Mouse (Mus musculus) intestine, embryonic 14.5 days (tissue): ENCODE measurements around the gene Rhoa. TPM values are rescaled to one million over a fixed set of nuclear protein-coding genes. Genes with fewer than 3 reads are reported as not detected.

Experiments
- ATAC-seq: fragments of 200-750 bp; cut with Nextera tagmentation; replicated peaks from 2 replicates; pipeline ENCODE4 v1.8.0; 2017; ENCODE audit warnings: low read depth, moderate number of reproducible peaks, moderate TSS enrichment, moderate library complexity; ENCODE audit not compliant: low FRiP score, low TSS enrichment
- DNase-seq: peaks from one replicate; pipeline ENCODE4 v3.0.0-alpha.2; 2018; ENCODE audit warnings: low spot score
- H3K27ac ChIP-seq: fragments of 300-500 bp; sonication (generic); 2 replicates; pipeline ENCODE4 v1.5.1; 2014; ENCODE audit warnings: low read depth, mild to moderate bottlenecking, control low read depth
- H3K27me3 ChIP-seq: fragments of 300-500 bp; sonication (generic); replicated peaks from 2 replicates; pipeline ENCODE4 v1.6.1; 2014; ENCODE audit warnings: low read length, control low read depth; ENCODE audit not compliant: control insufficient read depth, insufficient read depth
- H3K36me3 ChIP-seq: fragments of 300-500 bp; sonication (generic); 2 replicates; pipeline ENCODE4 v1.6.1; 2014; ENCODE audit warnings: low read length, control low read depth; ENCODE audit not compliant: control insufficient read depth, insufficient read depth
- H3K4me1 ChIP-seq: fragments of 300-500 bp; sonication (generic); replicated peaks from 2 replicates; pipeline ENCODE4 v1.6.1; 2014; ENCODE audit warnings: low read length, control low read depth, mixed read lengths; ENCODE audit not compliant: control insufficient read depth, insufficient read depth
- H3K4me2 ChIP-seq: fragments of 300-500 bp; sonication (generic); 2 replicates; pipeline ENCODE4 v1.6.1; 2014; ENCODE audit warnings: low read length
- H3K4me3 ChIP-seq: fragments of 300-500 bp; sonication (generic); 2 replicates; pipeline ENCODE4 v1.5.1; 2014; ENCODE audit warnings: low read depth, low read length, control low read depth, mixed read lengths
- H3K9ac ChIP-seq: fragments of 300-500 bp; sonication (generic); 2 replicates; pipeline ENCODE4 v1.6.1; 2014; ENCODE audit warnings: mild to moderate bottlenecking, low read length
- H3K9me3 ChIP-seq: fragments of 300-500 bp; sonication (generic); 2 replicates; pipeline ENCODE4 v1.6.1; 2016; ENCODE audit warnings: low read length, control low read depth; ENCODE audit not compliant: control insufficient read depth
- WGBS: fragments of 180-500 bp; shearing (Covaris S2); extraction: QIAGEN DNeasy Blood & Tissue Kit; methylation state at CpG from one replicate; pipeline ENCODE4 v1.1.7; 2014; 5-methylcytosine and 5-hydroxymethylcytosine counted together
- polyA plus RNA-seq: library from polyadenylated mRNA; unstranded; fragments of >200 nt; fragmentation: Nextera tagmentation; extraction: Ambion mirVana; gene quantifications from 2 replicates; pipeline ENCODE4 v1.2.1, GENCODE M21; 2014

The Rhoa gene
- polyA plus RNA-seq, 1 experiment from 2014 or later, result 281 TPM

DNA sequence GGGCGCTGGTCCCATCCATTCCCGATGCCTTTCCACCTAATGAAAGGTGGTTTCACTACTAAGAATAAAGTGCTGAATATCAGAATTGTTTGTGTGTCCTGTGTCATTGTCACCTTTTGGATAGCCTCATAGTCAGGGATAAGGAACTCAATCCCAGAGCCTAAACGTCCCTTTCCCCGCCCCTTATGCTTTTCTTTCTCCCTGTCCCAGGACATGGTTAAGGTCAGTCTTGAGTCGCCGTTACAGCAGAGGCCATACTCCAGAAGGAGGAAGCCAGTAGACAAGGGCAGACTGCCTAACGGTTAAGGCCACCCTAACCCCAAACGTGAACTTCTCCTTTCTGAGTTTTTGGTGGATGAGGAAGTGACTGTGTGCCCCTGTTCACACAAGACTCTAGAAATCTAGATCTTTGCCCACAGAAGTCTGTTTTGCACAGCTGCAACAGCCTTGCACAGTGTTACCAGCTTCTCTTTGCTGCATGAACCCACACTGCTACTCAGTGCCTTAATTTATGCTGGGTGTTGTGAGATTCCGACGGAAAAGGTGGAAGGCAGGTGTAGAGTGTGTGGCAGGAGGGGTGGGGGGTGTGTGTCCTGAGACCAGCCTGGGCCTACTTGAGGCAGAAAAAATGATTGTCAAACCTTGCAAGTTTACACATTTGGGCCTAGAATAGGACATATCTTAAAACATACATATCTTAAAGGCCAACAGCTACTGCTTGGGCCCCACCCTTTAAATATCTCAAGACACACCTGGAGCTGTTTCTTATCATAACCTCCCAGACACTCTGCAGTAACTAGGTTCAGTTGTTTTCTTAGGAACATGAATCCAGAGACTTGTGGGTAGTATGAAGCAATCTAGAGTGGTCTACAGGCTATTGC lies 34.6 kb downstream of the Rhoa start:
- peaks cover 19% of the 10 kb centered on the region; the same call in 1 of the 2 replicates for H3K4me1 ChIP-seq
- DNase-seq (peak; percentile 51), ATAC-seq (no peak)
- WGBS, result 57% methylated on average over 10 of the region's 10 CpGs
- H3K9me3 ChIP-seq, result no peaks in the 10 kb centered on the region
- peak overlapping the region; percentile 96; the same call in 1 of the 2 replicates for H3K27ac ChIP-seq
- H3K4me3 ChIP-seq, result peak overlapping the region; percentile 89
- peaks cover 18% of the 10 kb centered on the region for H3K36me3 ChIP-seq
- peak overlapping the region; percentile 88 for H3K4me2 ChIP-seq
- peak overlapping the region; percentile 93 for H3K9ac ChIP-seq
- no peaks in the 10 kb centered on the region for H3K27me3 ChIP-seq

DNA sequence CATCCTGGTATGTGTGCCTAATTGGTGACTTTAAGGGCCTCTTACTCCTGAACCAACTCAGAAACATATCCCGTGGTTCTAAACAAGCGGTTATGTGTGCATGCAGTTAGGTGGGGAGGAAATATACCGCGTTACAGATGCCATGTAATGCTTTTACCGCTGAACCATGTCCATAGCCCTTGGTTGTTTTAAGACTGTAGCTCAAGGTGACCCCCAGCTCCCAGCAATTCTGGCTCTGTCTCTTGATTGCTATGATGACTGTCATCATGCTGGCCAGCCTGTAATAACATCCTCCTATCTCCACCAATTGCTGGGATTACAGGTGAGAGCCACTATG lies 35.2 kb downstream of the Rhoa start:
- H3K4me3 ChIP-seq, result no peak overlapping the region
- 92% methylated on average over 5 of the region's 5 CpGs for WGBS

DNA sequence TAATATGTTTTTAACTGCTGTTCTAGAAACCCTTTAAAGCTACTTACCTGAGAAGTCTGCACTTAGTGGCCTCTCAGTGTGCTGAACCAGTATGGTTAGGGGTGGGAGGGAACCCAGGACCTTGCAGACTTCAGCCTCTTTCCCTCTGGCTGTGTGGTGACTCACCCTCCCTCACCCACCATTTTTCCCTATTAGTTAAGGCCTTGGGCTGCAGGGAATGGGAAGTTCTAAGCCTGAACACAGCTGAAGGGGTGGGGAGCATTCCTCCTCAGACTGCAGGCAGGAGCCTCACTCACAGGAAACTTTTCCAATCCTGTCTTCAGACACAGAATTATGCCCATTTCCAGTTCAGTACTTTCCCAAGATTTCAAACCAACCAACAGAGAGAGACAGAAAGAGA lies 35.9 kb downstream of the Rhoa start:
- Histone ChIP-seq H3K4me1 (peaks cover 19% of the 10 kb centered on the region; the same call in 1 of the 2 replicates), H3K27ac (peak overlapping the region; percentile 70), H3K27me3 (no peaks in the 10 kb centered on the region), H3K9ac (no peak overlapping the region), H3K9me3 (no peaks in the 10 kb centered on the region), H3K36me3 (peaks cover 10% of the 10 kb centered on the region; the same call in 1 of the 2 replicates), H3K4me3 (no peak overlapping the region), H3K4me2 (no peak overlapping the region; the same call in 1 of the 2 replicates)
- ATAC-seq (no peak), DNase-seq (no peak)

More for the DNA sequence above, 35.2 kb downstream of the Rhoa start:
- Histone ChIP-seq H3K36me3 (peaks cover 12% of the 10 kb centered on the region), H3K27me3 (no peaks in the 10 kb centered on the region), H3K9me3 (no peaks in the 10 kb centered on the region), H3K27ac (peak overlapping the region; percentile 70; the same call in 1 of the 2 replicates), H3K9ac (no peak overlapping the region), H3K4me1 (peaks cover 19% of the 10 kb centered on the region; the same call in 1 of the 2 replicates), H3K4me2 (peak overlapping the region; percentile 88)
- DNase-seq, result no peak
- no peak for ATAC-seq

DNA sequence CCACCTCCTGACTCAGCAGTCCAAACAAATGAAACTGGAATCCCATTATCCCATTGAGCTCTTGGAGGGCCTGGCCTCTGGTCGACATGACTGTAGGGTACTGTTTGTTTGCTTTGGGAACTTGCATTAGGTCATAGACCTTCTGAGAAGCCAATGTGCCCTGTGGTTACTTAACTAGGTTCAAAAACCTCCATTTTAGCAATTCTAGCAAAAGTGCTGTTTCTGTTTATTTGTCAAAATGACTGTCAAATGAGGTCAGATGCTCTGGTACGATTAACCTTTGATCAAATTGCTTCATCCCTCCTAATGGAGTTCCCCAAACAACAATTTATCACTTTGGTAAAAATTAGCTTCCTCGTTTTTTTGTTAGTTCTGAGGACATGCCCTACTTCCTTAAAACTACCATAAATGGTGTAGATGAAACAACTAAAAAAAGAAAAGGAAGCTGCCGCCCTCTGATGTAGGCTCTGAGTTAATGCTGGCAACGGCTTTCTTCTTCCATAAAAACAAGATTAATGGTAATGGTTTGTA lies 36.4 kb downstream of the Rhoa start:
- H3K36me3 ChIP-seq, result peaks cover 10% of the 10 kb centered on the region; the same call in 1 of the 2 replicates
- H3K4me3 ChIP-seq, result no peak overlapping the region
- H3K27ac ChIP-seq, result peak overlapping the region; percentile 70
- 19% methylated on average over 5 of the region's 5 CpGs for WGBS
- no peak overlapping the region for H3K9ac ChIP-seq
- DNase-seq (no peak), ATAC-seq (no peak)
- H3K9me3 ChIP-seq, result no peaks in the 10 kb centered on the region
- peaks cover 19% of the 10 kb centered on the region; the same call in 1 of the 2 replicates for H3K4me1 ChIP-seq
- peak overlapping the region; percentile 8; the same call in 1 of the 2 replicates for H3K4me2 ChIP-seq
- H3K27me3 ChIP-seq, result no peaks in the 10 kb centered on the region

DNA sequence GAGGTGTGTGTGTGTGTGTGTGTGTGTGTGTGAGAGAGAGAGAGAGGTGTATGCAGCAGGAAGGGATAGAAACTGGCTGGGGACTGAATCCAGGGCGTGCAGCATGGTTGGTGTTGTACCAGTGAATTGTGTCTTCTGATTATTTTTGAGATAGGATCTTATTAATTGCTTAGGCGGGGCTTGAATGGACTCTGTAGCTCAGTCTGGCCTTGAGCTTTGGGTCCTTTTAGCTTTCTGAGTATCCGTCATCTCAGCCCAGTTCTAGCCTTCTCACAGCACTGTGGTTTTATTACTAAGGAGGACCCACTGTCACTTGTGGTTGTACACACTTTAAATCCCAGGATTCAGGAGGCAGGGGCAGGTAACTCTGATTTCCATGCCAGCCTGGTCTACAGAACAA lies 37.4 kb downstream of the Rhoa start:
- H3K36me3 ChIP-seq, result peaks cover 2% of the 10 kb centered on the region; the same call in 1 of the 2 replicates
- no peaks in the 10 kb centered on the region for H3K27me3 ChIP-seq
- H3K9ac ChIP-seq, result no peak overlapping the region
- 71% methylated on average over 3 of the region's 3 CpGs for WGBS
- H3K9me3 ChIP-seq, result no peaks in the 10 kb centered on the region
- ATAC-seq (no peak), DNase-seq (no peak)
- no peak overlapping the region for H3K4me2 ChIP-seq
- no peak overlapping the region for H3K4me3 ChIP-seq
- peak overlapping the region; percentile 70 for H3K27ac ChIP-seq
- peaks cover 19% of the 10 kb centered on the region; the same call in 1 of the 2 replicates for H3K4me1 ChIP-seq

DNA sequence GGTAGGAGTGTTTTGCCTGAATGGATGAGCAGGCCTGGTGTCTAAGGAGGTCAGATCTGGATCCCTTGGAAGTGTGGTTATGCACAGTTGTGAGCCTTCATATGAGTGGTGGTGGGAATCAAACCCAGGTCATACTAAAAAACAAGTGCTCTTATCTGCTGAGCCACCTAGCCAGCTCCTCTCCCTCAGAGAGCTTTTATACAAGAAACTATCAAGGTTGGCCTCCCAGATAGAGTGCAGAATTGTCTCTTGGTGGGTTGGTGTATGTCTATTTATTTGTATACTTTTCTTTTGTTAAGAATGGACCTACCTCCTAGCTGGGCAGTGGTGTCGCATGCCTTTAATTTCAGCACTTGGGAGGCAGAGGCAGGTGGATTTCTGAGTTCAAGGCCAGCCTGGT lies 37.9 kb downstream of the Rhoa start:
- peak overlapping the region; percentile 70; the same call in 1 of the 2 replicates for H3K27ac ChIP-seq
- H3K27me3 ChIP-seq, result no peaks in the 10 kb centered on the region
- ATAC-seq (no peak), DNase-seq (no peak)
- H3K4me3 ChIP-seq, result no peak overlapping the region
- H3K36me3 ChIP-seq, result no peaks in the 10 kb centered on the region
- H3K9ac ChIP-seq, result no peak overlapping the region
- H3K4me2 ChIP-seq, result no peak overlapping the region
- no peaks in the 10 kb centered on the region for H3K9me3 ChIP-seq
- WGBS, result 91% methylated on average over 1 of the region's 1 CpGs
- peaks cover 22% of the 10 kb centered on the region; the same call in 1 of the 2 replicates for H3K4me1 ChIP-seq

DNA sequence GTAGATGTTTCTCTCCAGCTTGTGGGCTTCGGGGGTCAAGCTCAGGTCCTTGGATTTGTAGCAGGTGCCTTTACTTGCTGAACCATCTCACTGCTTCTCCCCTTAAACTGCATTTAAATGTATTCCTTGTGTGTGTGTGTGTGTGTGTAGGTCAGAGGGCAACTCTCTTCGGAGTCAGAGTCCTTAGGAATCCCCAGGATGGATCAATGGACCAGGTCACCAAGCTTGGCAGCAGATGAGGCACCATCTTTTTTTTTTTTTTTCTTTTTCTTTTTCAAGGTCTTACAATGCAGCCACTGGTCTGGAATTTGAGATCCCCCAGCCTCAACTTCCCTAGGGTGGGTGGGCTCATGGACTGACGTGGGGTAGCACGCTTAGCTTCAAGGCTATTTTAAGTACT lies 38.5 kb downstream of the Rhoa start:
- DNase-seq (no peak), ATAC-seq (no peak)
- H3K4me2 ChIP-seq, result no peak overlapping the region
- H3K27ac ChIP-seq, result no peak overlapping the region
- H3K27me3 ChIP-seq, result no peaks in the 10 kb centered on the region
- H3K4me3 ChIP-seq, result no peak overlapping the region
- no peaks in the 10 kb centered on the region for H3K36me3 ChIP-seq
- no peaks in the 10 kb centered on the region for H3K9me3 ChIP-seq
- whole genome bisulfite sequencing, result 84% methylated on average over 4 of the region's 4 CpGs
- peaks cover 25% of the 10 kb centered on the region; the same call in 1 of the 2 replicates for H3K4me1 ChIP-seq
- no peak overlapping the region for H3K9ac ChIP-seq

DNA sequence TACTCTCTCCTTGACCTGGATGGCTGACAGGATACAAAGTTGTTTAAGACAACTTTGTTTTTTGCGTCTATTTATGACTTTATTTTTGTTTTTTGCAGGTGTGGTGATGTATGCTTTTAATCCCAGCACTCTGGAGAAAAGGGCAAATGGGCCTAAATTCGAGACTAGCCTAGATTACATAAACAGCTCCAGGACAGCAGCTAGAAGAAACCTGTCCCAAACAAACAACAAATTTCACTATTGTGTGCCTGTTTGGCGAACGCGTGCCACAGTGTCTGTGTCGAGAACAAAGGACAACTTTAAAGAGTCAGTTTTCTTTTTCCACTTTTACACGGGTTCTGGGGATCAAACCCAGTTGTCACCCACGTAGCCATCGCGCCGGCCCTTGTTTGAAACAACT lies 41.1 kb downstream of the Rhoa start:
- Histone ChIP-seq H3K27me3 (no peaks in the 10 kb centered on the region), H3K4me2 (peak overlapping the region; percentile 73), H3K27ac (peak overlapping the region; percentile 88), H3K9me3 (no peaks in the 10 kb centered on the region), H3K4me1 (peaks cover 9% of the 10 kb centered on the region; the same call in 1 of the 2 replicates), H3K9ac (peak overlapping the region; percentile 55), H3K36me3 (peaks cover 15% of the 10 kb centered on the region), H3K4me3 (peak overlapping the region; percentile 82)
- DNase-seq (no peak), ATAC-seq (no peak)
- WGBS, result 6% methylated on average over 11 of the region's 11 CpGs
